Mouse (Mus musculus) CH12.LX (cell line): ENCODE data around the gene Mettl22. TPM values are rescaled to one million over a fixed set of nuclear protein-coding genes. Genes with fewer than 3 reads are reported as not detected.

Experiments used
- DNase-seq: peaks from one replicate; pipeline ENCODE4 v3.0.0-alpha.2; 2013; ENCODE audit errors: extremely low read depth
- H3K27ac ChIP-seq: 2 replicates; pipeline ENCODE4 v1.5.1; 2012; ENCODE audit warnings: low read depth, mild to moderate bottlenecking, control low read depth, moderate library complexity; ENCODE audit not compliant: insufficient read depth
- H3K27me3 ChIP-seq: replicated peaks from 2 replicates; pipeline ENCODE3; 2012; ENCODE audit warnings: inconsistent platforms
- H3K36me3 ChIP-seq, 2 experiments: replicated peaks in 1 of 2; 2 replicates each; pipeline versions ENCODE3 to v1.6.1; 2012; ENCODE audit warnings: inconsistent platforms in 1 of 2, low read length in 1 of 2, mild to moderate bottlenecking in 1 of 2, mixed read lengths in 1 of 2, moderate library complexity in 1 of 2; ENCODE audit not compliant: control insufficient read depth in 1 of 2, insufficient read depth in 1 of 2
- H3K4me1 ChIP-seq, 2 experiments: 2 replicates each; pipeline ENCODE4 v1.6.1; 2012; ENCODE audit warnings: inconsistent platforms in 1 of 2, moderate library complexity in 1 of 2; ENCODE audit not compliant: insufficient read depth in 2 of 2, control insufficient read depth in 1 of 2
- H3K4me2 ChIP-seq: 2 replicates; pipeline ENCODE4 v1.6.1; 2012; ENCODE audit warnings: low read depth, mild to moderate bottlenecking, control low read depth; ENCODE audit not compliant: poor library complexity, insufficient read depth, severe bottlenecking
- H3K4me3 ChIP-seq, 3 experiments: fragments of 150-350 bp in 1 of 3; sonication (generic) in 1 of 3; replicated peaks in 1 of 3; 2 replicates each; pipeline versions ENCODE3 to v1.5.1; 2011 to 2012; ENCODE audit warnings: low read depth in 2 of 3, low read length in 2 of 3, mild to moderate bottlenecking in 2 of 3, moderate library complexity in 2 of 3, control low read depth in 1 of 3, improper control_type of control experiment in 1 of 3, inconsistent platforms in 1 of 3, mixed read lengths in 1 of 3; ENCODE audit not compliant: poor library complexity in 1 of 3
- H3K79me2 ChIP-seq: replicated peaks from 2 replicates; pipeline ENCODE4 v1.6.1; 2012; ENCODE audit warnings: mild to moderate bottlenecking, moderate library complexity; ENCODE audit not compliant: control insufficient read depth, poor library complexity, insufficient read depth, severe bottlenecking; ENCODE audit errors: extremely low read depth
- H3K9ac ChIP-seq: 2 replicates; pipeline ENCODE4 v1.6.1; 2012; ENCODE audit warnings: low read depth, mild to moderate bottlenecking, control low read depth, moderate library complexity; ENCODE audit not compliant: insufficient read depth
- H3K9me3 ChIP-seq: replicated peaks from 2 replicates; pipeline ENCODE3; 2012; ENCODE audit warnings: low read length, inconsistent platforms, mixed read lengths
- CHD1 ChIP-seq: IDR thresholded peaks from 2 replicates; pipeline ENCODE4 v1.6.1; 2012; ENCODE audit warnings: low read depth, low read length, improper control_type of control experiment, inconsistent platforms
- CTCF ChIP-seq, 2 experiments: IDR thresholded peaks in 1 of 2; conservative IDR thresholded peaks in 1 of 2; 2 replicates each; pipeline ENCODE4 v1.5.1; 2011 to 2012; ENCODE audit warnings: low read depth in 2 of 2, low read length in 2 of 2, improper control_type of control experiment in 1 of 2, inconsistent platforms in 1 of 2, mild to moderate bottlenecking in 1 of 2, moderate library complexity in 1 of 2
- E2F4 ChIP-seq: IDR thresholded peaks from 2 replicates; pipeline ENCODE4 v1.6.1; 2011; ENCODE audit warnings: low read depth, low read length, improper control_type of control experiment; ENCODE audit not compliant: insufficient replicate concordance
- ETS1 ChIP-seq: conservative IDR thresholded peaks from 2 replicates; pipeline ENCODE4 v1.6.1; 2012; ENCODE audit warnings: low read depth, mild to moderate bottlenecking, inconsistent platforms, low read length, improper control_type of control experiment, moderate library complexity
- IRF4 ChIP-seq: IDR thresholded peaks from 2 replicates; pipeline ENCODE4 v1.6.1; 2014; ENCODE audit warnings: low read depth, mild to moderate bottlenecking, inconsistent platforms, low read length, improper control_type of control experiment
- JUN ChIP-seq: IDR thresholded peaks from 2 replicates; pipeline ENCODE4 v1.6.1; 2011; ENCODE audit warnings: low read depth, mild to moderate bottlenecking, low read length, improper control_type of control experiment, moderate library complexity; ENCODE audit not compliant: insufficient read depth
- KAT2A ChIP-seq: IDR thresholded peaks from 2 replicates; pipeline ENCODE4 v1.6.1; 2012; ENCODE audit warnings: low read length, improper control_type of control experiment, inconsistent platforms; ENCODE audit not compliant: insufficient replicate concordance
- MAX ChIP-seq: IDR thresholded peaks from 2 replicates; pipeline ENCODE4 v1.6.1; 2011; ENCODE audit warnings: low read length, improper control_type of control experiment
- MAZ ChIP-seq: IDR thresholded peaks from 2 replicates; pipeline ENCODE4 v1.6.1; 2012; ENCODE audit warnings: low read depth, mild to moderate bottlenecking, inconsistent platforms, low read length, improper control_type of control experiment, moderate library complexity
- MXI1 ChIP-seq: IDR thresholded peaks from 2 replicates; pipeline ENCODE4 v1.6.1; 2011; ENCODE audit warnings: mild to moderate bottlenecking, low read depth, low read length, improper control_type of control experiment
- MYC ChIP-seq: IDR thresholded peaks from 2 replicates; pipeline ENCODE4 v1.6.1; 2011; ENCODE audit warnings: low read depth, mild to moderate bottlenecking, improper control_type of control experiment, low read length
- NELFE ChIP-seq: IDR thresholded peaks from 2 replicates; pipeline ENCODE4 v1.6.1; 2011; ENCODE audit warnings: low read depth, low read length, improper control_type of control experiment
- NRF1 ChIP-seq: IDR thresholded peaks from 2 replicates; pipeline ENCODE4 v1.6.1; 2014; ENCODE audit warnings: low read depth, mild to moderate bottlenecking, inconsistent platforms, low read length, improper control_type of control experiment, moderate library complexity
- PAX5 ChIP-seq: IDR thresholded peaks from 2 replicates; pipeline ENCODE4 v1.6.1; 2012; ENCODE audit warnings: low read length, inconsistent platforms, mixed read lengths
- POLR2AphosphoS2 ChIP-seq: IDR thresholded peaks from 2 replicates; pipeline ENCODE4 v1.6.1; 2011; ENCODE audit warnings: low read depth, low read length, improper control_type of control experiment
- RAD21 ChIP-seq: IDR thresholded peaks from 2 replicates; pipeline ENCODE4 v1.6.1; 2011; ENCODE audit warnings: low read depth, mild to moderate bottlenecking, low read length, improper control_type of control experiment, moderate library complexity
- RCOR1 ChIP-seq: conservative IDR thresholded peaks from 2 replicates; pipeline ENCODE4 v1.6.1; 2012; ENCODE audit warnings: low read depth, mild to moderate bottlenecking, inconsistent platforms, low read length, improper control_type of control experiment
- SMC3 ChIP-seq: IDR thresholded peaks from 2 replicates; pipeline ENCODE4 v1.6.1; 2011; ENCODE audit warnings: low read depth, low read length, improper control_type of control experiment
- TCF12 ChIP-seq: IDR thresholded peaks from 2 replicates; pipeline ENCODE4 v1.6.1; 2014; ENCODE audit warnings: low read depth, mild to moderate bottlenecking, inconsistent platforms, low read length, improper control_type of control experiment
- UBTF ChIP-seq: IDR thresholded peaks from 2 replicates; pipeline ENCODE4 v1.6.1; 2012; ENCODE audit warnings: low read depth, mild to moderate bottlenecking, inconsistent platforms, low read length, improper control_type of control experiment, moderate library complexity
- USF1 ChIP-seq: IDR thresholded peaks from 2 replicates; pipeline ENCODE4 v1.6.1; 2014; ENCODE audit warnings: low read depth, mild to moderate bottlenecking, inconsistent platforms, low read length, improper control_type of control experiment
- USF2 ChIP-seq: conservative IDR thresholded peaks from 2 replicates; pipeline ENCODE4 v1.6.1; 2011; ENCODE audit warnings: low read depth, low read length, improper control_type of control experiment
- ZC3H11A ChIP-seq: IDR thresholded peaks from 2 replicates; pipeline ENCODE4 v1.6.1; 2012; ENCODE audit warnings: low read depth, mild to moderate bottlenecking, inconsistent platforms, low read length, improper control_type of control experiment
- ZKSCAN1 ChIP-seq: IDR thresholded peaks from 2 replicates; pipeline ENCODE4 v1.6.1; 2012; ENCODE audit warnings: low read depth, inconsistent platforms, low read length, improper control_type of control experiment, borderline replicate concordance
- dilution Hi-C: fragments of 300-500 bp; cut with MboI; formaldehyde crosslinking; loops from 2 replicates; pipeline ENCODE4 v1.14.3; 2020; ENCODE audit warnings: low sequenced_read_pairs; ENCODE audit not compliant: extremely low pct_unique_long_range_greater_than_20kb, extremely low pct_ligation_motif_present
- in situ Hi-C: fragments of 300-500 bp; cut with MboI; formaldehyde crosslinking; loops from 3 replicates; pipeline ENCODE4 v1.14.3; 2019; ENCODE audit warnings: low sequenced_read_pairs, low pct_ligation_motif_present, low pct_unique_long_range_greater_than_20kb, mixed read lengths
- polyA plus RNA-seq: library from polyadenylated mRNA; unstranded; fragments of >175 nt; gene quantifications from 2 replicates; pipeline ENCODE4 v1.2.1, GENCODE M21; 2012; ENCODE audit warnings: low read depth; ENCODE audit not compliant: insufficient read length
- total RNA-seq, 2 experiments: library from RNA; depleted of rRNA; stranded (reverse); fragments of 300-350 nt in 1 of 2; fragments of >200 nt in 1 of 2; gene quantifications; 2 replicates each; pipeline ENCODE4 v1.2.3; 2012 to 2014

The Mettl22 gene
- total and polyA plus RNA-seq, 3 experiments = 27.5 to 64.2 (median 39.4) TPM

GRCm38 (mm10) chr16:8525293-8525692 lies 54.7 kb downstream of the Mettl22 start:
- no peaks in the 10 kb centered on the region for H3K79me2 ChIP-seq
- TF ChIP-seq ZKSCAN1 (no peak), TCF12 (no peak), KAT2A (no peak), UBTF (no peak), RCOR1 (no peak), MAX (no peak), RAD21 (no peak), USF2 (no peak), CTCF (conservative IDR thresholded peaks at IDR 0.05 in 1 of 2, IDR thresholded peaks at IDR 0.05 in 1 of 2; ENCODE audit: low read depth in 2 of 2, low read length in 2 of 2) (no peak), MAZ (no peak), USF1 (no peak), IRF4 (no peak), PAX5 (no peak), MXI1 (no peak), SMC3 (no peak), NRF1 (no peak), JUN (no peak), ZC3H11A (no peak), MYC (no peak), POLR2AphosphoS2 (no peak)
- TF ChIP-seq, all 38 proteins: peak for 0
- no peaks in the 10 kb centered on the region for H3K36me3 ChIP-seq
- DNase-seq = no peak
- H3K4me3 ChIP-seq = no peak overlapping the region
- H3K27me3 ChIP-seq = peaks cover 89% of the 10 kb centered on the region
- no peaks in the 10 kb centered on the region for H3K9me3 ChIP-seq
- in situ Hi-C loops = no loop called here
- dilution Hi-C loops = no loop called here
- no peaks in the 10 kb centered on the region for H3K4me1 ChIP-seq
- no peak overlapping the region for H3K4me2 ChIP-seq
- H3K27ac ChIP-seq = no peak overlapping the region
- H3K9ac ChIP-seq = no peak overlapping the region

DNA sequence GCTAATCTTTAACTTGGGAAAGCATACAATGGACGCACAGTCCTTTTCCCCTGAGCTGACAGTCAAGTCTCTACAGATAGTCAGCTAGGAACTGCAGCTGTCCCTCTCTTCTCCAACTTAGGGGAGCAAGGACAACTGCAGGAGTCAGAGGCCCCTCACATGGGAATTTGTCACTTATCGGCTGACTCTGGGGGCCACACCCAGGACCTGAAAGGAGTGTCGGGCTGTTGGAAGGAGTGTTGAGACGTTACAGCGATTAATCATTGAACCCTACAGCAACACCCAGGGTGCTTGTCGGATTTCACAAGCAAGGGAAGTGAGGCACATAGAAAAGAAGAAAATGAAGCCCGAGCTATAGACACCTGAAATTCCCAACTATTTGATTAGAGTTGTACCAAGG lies 55.3 kb downstream of the Mettl22 start:
- H3K4me2 ChIP-seq = no peak overlapping the region
- H3K27ac ChIP-seq = no peak overlapping the region
- H3K4me1 ChIP-seq = no peaks in the 10 kb centered on the region
- TF ChIP-seq RAD21 (no peak), CHD1 (no peak), E2F4 (no peak), ETS1 (no peak), NELFE (no peak)
- TF ChIP-seq, all 38 proteins: peak for 0
- H3K9ac ChIP-seq = no peak overlapping the region
- no peak overlapping the region for H3K4me3 ChIP-seq
- no peaks in the 10 kb centered on the region for H3K36me3 ChIP-seq
- H3K79me2 ChIP-seq = no peaks in the 10 kb centered on the region
- no peaks in the 10 kb centered on the region for H3K9me3 ChIP-seq
- dilution Hi-C loops (no loop called here), in situ Hi-C loops (no loop called here)
- DNase-seq = no peak
- peaks cover 89% of the 10 kb centered on the region for H3K27me3 ChIP-seq
